Mouse (Mus musculus) testis, adult 2 months (tissue): ENCODE data around the gene Scn8a.

ENCODE experiments used
- CTCF ChIP-seq: fragments of 200-500 bp; IDR thresholded peaks from 2 replicates; pipeline ENCODE4 v1.5.1; 2012; ENCODE audit warnings: low read depth, mild to moderate bottlenecking, inconsistent platforms, low read length, moderate library complexity; ENCODE audit not compliant: control insufficient read depth, insufficient read depth, insufficient replicate concordance
- POLR2A ChIP-seq: fragments of 200-500 bp; IDR thresholded peaks from 2 replicates; pipeline ENCODE4 v1.6.1; 2012; ENCODE audit warnings: low read depth, mild to moderate bottlenecking, inconsistent platforms, low read length, moderate library complexity; ENCODE audit not compliant: control insufficient read depth

- TF ChIP-seq CTCF: no peak
- TF ChIP-seq POLR2A: no peak
Measured at GRCm38 (mm10) chr15:101086956-101087355, 217.3 kb downstream of the Scn8a start.
